16 mouse cellular contexts compared by ENCODE assay signal in the genomic region with DNA sequence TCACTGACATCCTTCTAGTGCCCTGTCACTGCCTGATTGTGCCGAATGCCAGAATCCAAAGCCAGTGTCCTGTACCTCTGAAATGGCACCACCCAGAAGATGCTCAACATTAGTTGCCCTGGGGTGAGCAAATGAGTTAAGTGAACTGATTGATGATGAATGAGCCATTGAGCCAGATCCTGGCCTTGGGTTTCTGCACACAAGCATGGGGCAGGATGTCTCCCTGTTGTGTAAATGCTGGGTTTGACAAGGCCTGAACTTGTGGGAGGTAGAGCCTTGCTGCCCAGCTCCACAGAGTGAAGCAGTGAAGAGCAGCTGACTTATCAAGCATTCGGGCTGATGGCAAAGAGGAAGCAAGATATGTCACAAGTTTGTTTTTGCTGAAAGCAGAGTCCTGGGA.
"Had no signal": no experiment of that assay in that cellular context is flagged by ENCODE, and none has a peak within 500 bp of the region (broad histone marks: within the 10 kb centered on the region; RNA-seq: fewer than 3 reads in every experiment).

No protein-coding gene starts in this region.

- DNase-seq: gastrocnemius, postnatal 14 days; gastrocnemius, postnatal 36 days; heart, adult 11 months; heart, adult 2 months; heart, postnatal 14 days; heart, postnatal 36 days; kidney, adult 11 months; kidney, adult 2 months; kidney, adult 9 months; kidney, postnatal 14 days; kidney, postnatal 36 days; layer of hippocampus, adult 9-11 months; layer of hippocampus, postnatal 36 days; liver; liver, embryonic 13.5 days; liver, postnatal 0 days had no signal
